Mouse (Mus musculus) frontal cortex, adult (tissue): ENCODE data around the gene Olfr1238.

ENCODE experiments used
- ATAC-seq: cut with Nextera tagmentation; 2 replicates; pipeline ENCODE4 v1.9.2; 2017; ENCODE audit warnings: mild to moderate bottlenecking, moderate library complexity, mixed read lengths; ENCODE audit not compliant: low TSS enrichment

The Olfr1238 gene

DNA sequence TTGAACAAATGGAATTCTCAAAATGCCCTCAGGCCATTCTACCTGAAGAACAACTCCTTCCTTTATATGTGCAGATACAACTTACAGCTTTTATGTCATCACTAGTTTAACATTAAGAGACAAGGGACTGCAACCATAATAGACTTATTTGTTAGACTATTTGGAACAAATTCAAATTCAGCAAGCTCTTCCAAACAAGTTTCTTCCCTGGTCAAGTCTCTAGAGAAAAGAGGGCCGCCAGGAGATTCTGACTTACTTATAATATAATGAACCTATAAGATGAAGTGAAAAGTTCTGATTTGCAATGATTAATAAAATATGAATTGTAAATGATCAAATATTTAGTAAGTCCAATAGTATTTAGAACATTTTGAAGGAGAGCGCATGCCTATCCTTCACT lies at the start of gene Olfr1238:
Gene Olfr1238, minus strand, starts transcription at position 101 of the 400 bp plus-strand sequence.
- ATAC-seq = no peak

DNA sequence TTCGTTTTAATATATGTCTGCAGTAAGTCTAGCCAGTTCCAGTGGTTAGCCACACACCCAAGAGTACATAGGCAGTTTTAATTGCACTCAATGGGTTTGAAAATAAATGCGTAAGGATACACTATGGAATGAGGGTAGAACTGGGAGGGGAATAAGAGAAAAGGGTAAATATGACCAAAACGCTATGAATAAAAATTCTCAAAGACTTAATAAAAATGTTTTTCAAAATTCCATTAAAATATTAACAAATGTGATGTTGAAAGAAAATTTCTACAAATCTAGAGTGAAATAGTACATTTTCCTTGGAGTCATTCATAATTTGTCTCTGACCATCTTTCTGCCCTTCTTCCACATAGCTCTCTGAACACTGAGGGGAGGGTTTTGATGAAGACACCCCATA lies 33.4 kb upstream of the Olfr1238 start, which contains the start of gene Olfr1240:
Gene Olfr1240, minus strand, starts transcription at position 101 of the 400 bp plus-strand sequence.
- no peak for ATAC-seq

DNA sequence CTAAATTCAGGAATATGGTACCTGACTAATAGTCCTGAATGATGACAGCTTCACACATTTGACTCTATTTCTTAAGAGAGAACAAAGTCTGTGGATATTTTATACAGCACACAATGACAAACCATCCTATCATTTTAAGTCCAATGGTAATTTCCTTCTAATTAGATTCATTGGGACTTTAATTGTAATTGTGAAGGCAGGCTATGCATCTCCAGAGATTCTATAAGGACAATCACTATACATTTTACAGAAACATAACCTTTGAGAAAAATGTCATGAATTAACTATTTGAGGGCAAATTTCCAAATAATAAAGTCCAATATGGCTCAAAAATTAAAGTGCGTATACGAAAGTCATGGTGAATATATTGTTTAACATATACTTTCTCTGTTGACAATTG lies 10.8 kb upstream of the Olfr1238 start, which contains the start of gene Olfr1239:
Gene Olfr1239, minus strand, starts transcription at position 101 of the 400 bp plus-strand sequence.
- no peak for ATAC-seq

GRCm38 (mm10) chr2:89414557-89414956 lies 5.1 kb upstream of the Olfr1238 start:
- ATAC-seq = no peak

DNA sequence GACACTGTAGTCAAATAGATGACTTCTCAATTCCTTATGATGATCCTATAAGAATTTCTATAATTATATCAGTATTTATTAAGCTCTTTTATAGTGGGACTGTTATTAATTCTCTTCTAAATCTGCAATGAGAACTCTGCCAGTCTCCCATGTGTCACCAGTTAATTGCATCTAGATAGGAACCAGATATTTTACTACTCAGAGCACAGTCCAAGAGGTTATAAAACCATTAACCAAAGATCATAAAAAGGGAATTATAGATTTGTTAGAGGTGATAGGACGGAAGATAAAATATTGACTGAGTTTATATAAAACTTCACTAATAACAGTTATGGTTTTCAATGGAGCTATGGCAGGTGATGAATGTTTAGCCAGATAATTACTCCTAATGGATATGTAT lies 8.6 kb downstream of the Olfr1238 start:
- ATAC-seq = no peak

DNA sequence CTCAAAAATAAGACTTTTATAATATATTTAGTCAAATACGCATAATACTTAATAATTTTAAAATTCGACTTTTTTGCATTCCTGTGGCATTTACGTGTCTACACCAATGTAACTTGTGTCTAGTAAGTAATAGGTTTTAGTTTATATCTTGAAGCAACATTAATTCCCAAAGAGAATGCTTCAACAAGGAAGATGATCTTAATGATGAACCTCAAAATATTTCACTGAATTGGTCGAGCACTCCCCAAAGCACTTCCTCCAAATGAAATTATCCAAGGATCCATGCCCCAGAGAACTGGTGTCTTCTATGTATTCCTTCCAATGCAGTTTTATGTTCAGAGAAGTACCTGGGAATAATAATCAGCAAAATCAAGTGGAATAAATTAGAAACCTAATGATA lies 44.7 kb downstream of the Olfr1238 start, which contains the start of gene Olfr1234:
Gene Olfr1234, minus strand, starts transcription at position 101 of the 400 bp plus-strand sequence.
- ATAC-seq = no peak
